Mouse (Mus musculus) embryo, embryonic 10.5 days (tissue): ENCODE measurements around the gene Arhgap5.

Experiments
- DNase-seq: peaks from one replicate; pipeline ENCODE4 v3.0.0-alpha.2; 2015; ENCODE audit warnings: low spot score

The Arhgap5 gene

DNA sequence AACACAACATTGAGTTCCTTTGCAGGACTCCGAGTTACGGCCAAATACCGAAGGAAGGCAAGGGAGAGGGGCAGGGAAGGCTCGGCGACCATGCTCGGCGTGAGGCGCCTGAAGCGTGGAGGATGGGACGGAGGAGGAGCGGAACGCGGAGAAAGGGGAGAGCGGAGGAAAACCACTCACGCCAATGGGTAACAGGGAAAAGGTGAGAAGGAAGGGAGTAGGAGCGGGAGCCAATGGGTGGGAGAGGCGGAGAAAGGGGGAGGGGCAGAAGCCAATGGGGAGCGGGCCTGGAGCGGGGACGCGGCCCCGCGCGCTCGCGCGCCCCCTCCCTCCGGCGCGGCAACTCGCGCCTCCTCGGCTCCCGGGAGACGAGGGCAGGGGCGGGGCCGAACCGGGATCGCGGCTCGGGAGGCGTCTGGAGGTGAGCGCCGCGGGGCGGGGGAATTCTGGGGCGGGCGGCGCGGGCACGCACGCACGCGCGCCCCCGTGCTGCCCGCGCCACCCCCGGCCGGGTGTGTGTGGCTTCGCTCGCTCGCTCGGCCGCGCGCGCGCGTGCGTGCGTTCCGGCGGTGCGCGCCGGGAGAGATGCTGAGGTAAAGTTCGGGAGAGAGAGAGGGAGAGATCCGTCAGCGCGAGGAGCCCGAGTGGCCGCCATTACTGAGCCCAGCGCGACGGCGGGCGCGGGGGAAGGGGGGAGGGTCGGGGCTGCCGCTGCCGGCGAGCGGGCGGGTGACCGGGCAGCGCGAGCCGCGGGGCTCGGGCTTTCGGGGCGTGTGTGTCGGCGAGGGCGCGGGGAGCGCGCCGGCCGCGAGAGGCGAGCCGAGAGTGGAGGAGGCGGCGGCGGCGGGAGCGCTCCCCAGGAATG lies at the start of gene Arhgap5:
Gene Arhgap5, plus strand, starts transcription at position 517 of the 865 bp plus-strand sequence.
- peak; percentile 97 for DNase-seq

DNA sequence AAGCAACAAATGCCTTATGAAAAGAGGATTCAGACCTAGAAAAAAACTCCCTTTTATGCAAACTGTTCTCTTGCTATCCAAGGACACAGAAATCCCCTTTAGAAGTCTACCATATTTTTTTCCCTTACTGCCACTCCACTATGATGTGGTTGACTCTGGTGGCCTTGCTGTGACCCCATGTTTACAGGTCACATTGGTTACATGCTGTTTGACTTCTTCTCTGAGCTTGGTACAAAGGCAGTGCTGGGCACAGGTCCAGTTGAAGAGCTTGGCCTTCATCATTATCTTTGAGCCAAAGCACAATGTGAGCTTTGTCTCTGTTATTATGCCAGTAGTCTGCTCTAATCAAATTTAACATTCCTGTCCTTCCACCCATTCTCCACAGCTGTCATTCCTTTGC lies 39.2 kb upstream of the Arhgap5 start:
- no peak for DNase-seq

DNA sequence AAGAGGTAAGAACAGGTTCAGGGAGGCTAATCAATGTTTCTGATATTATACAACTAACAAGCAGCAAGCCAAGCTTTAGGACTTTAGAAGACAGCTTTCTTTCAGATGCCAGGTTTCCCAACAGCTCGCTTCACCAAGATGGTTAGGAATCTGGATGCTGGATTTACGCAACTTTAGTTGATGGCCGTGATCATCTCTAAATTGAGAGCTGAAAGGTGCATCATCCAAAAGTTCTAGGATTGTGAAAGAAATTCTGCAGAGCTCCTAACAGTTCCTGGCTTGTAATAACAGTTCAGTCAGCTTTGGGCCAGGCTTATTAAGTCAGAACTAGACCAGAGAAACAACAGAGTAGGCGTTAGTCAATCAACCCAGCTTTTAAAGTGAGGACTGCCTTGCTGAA lies 32.2 kb upstream of the Arhgap5 start:
- DNase-seq: no peak

DNA sequence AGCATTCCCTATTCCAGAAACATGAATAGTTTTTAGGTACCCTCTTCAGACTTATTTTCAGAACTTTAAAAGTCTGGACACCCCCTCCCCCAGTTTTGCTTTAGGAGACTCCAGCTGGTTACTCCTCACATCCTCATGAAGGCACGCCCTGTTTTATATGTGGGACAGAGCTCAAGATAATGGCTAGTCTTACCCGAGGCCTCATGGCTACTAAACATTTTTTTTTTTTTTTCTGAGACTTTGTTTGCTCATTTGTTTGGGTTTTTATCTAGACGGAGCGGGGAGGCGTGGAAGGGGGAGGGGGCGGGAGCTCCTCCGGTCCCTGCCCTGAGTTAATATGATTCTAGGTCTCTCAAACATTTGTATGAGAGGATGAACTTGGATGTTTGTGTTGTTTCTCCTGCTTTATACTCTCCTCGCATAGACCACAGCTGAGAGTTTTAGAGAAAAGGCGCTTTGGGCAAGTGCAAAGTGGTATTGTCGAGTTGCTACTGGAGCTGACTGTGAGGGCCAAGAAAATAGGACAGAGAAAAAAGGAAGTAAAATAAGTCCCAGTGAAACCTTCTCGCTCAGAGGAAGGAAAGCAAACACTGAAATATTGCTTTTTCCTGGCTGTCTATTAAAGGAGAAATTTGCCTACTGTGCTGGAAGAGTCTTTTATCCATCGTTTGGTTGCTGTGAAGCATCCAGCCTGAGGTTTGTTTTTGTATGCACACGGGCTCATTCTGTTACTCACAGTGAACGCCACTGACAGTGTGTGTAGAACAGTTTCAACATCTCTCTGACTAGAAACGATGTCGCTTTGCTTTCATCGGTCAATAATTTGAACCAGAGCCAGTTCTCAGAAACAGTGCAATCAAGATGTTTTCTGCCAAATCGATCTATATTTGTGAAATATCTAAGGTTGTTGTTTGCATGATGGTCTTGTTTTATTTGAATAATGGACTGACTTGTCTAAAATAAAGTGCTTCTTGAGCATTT lies 29.5 kb upstream of the Arhgap5 start:
- peak; percentile 17 for DNase-seq

DNA sequence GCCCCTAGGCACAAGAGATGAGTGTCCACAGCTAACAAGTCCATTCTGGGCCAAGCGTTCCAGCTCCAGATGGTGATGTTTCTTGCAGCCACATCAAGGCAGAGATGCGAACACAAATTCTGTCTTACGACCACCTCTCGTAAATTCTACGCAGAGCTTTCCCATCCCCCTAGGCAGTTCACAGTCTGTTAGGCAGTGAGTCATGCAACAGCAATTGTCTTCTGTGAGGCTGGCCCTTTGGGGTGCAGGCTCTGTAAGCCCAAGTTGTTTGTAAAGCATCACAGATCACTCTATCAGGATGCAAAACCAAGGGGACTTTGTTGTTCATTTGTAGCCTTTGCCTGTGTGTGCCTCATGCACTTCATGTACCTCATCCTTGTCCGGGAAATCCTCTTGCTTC lies 27.7 kb upstream of the Arhgap5 start:
- peak; percentile 9 for DNase-seq

DNA sequence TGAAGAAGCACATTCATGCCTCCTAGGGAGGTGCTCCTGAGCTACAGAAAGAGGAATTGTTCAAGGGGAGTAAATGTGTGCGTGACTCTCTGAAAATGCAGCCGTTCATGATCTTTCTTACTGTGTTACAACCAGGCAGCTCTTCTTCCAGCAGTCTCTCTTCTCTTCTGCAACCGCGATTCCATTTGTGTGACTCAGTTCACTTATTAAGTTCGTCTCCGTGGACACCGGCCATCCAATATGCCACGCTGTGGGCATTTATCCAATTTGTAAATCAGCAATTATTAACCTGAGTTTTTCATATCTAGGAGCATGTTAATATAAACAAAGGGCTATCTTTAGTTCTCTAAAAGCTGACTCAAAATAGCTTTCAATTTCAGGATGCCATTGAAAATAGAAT lies 25.2 kb upstream of the Arhgap5 start:
- DNase-seq: no peak

DNA sequence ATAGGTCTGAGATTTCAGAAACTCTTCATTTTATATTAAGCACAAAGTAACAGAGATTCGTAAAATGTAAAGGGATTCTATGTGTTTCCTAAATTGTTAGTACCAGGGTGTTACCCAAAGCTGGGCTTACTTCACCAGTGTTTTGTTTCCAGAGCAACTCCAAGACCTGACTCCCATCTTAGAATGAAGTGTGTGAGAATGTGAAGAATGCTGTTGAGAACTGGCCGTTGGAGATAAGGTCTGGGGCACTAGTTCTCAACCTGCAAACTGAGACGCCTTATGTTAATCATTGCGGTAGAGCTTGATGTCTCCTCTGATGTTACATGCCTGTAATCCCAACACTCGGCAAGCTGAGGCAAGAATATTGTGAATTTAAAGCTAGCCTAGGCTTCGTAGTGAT lies 24.4 kb upstream of the Arhgap5 start:
- DNase-seq: no peak

DNA sequence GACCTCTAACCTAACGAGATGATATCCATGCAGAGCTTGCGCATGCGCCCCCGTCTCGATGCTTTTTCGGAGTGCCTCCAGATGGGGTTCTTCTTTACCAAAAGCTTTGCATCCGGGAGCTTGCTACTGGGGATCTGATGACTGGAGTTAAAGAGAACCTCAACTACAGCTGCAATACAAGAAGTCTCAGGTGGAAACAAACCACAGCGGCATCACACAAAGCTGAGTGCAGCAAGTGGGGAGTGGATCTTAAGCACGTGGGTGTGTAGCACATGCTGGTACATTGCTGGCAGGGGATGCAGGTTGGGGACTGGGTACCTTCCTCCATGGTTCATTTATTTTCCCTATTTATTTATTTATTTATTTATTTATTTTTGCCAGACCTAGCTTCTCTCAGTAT lies 22.9 kb upstream of the Arhgap5 start:
- DNase-seq: no peak

DNA sequence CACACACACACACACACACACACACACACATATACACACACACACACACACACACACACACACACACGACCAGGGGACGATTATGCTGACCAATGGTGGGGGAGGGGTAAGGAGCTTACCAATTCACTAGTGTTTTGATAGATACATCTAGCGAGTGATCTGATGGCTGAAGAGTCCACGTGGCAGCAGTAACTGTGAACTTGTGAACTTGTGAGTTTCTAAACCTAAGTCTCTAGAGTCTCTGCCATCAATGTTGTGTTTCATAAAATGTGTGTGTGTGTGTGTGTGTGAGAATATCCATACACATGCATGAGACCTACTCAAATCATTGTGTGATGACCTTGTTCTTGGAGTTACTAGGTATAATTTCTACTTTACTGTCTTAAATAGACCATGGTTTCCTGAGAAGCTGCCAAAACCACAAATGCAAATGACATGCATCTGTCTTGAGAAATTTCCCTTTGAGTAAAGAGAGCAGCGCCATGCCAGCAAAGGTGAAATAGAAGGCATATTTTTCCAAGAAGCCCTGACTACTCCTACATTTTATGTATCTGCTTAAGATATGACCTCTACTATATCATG lies 21.7 kb upstream of the Arhgap5 start:
- no peak for DNase-seq

DNA sequence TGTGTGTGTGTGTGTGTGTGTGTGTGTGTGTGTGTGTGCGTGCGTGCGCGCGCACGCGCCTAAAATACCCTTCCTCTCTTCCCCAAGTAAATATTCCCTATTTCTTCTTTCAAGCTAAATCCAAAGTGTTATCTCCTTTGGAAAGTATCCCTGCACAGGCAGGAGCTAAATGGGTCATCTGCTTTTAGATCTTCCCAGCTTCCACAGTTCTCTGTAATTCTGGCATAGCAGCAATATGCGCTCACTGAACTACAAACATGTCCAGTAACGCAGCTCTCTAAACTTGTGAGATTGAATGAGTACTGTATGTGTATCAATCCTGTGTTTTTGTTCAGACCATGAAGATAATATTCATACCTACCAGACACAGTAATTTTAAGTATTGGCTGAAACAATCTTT lies 20.6 kb upstream of the Arhgap5 start:
- DNase-seq: no peak

DNA sequence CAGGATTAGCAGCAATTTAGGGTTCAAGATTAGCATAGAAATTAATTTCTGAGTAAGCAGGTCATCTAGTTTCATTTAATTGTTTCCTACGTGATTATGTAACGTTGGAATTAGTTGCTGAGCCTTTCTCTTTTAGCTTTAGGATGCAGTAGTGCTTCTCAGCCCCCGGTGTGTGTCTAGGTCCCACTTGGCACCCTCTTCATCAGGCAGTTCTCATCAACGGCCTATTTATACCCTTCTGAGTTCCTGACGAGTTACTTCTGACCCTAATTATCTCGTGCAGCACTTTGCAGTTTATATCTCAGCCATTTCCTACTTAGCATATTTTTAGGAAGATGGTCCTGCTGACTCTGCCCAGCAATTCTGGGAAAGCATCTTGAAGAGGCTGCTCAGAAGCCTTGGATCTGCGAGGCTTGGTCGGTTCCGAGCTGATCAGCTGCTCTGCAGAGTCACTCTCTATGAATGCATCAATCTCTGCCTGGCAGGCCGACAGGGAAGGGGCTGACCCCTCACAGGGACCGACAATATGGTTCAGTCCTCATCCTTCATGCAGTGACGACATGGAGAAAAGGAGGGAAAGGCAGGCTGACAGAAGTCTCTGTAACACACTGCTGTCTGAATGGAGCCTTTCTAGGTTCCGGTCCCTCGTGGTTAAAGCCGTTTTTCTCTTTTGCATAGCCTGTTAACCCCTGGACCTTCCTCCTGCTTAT lies 15.4 kb upstream of the Arhgap5 start:
- DNase-seq: peak; percentile 55

DNA sequence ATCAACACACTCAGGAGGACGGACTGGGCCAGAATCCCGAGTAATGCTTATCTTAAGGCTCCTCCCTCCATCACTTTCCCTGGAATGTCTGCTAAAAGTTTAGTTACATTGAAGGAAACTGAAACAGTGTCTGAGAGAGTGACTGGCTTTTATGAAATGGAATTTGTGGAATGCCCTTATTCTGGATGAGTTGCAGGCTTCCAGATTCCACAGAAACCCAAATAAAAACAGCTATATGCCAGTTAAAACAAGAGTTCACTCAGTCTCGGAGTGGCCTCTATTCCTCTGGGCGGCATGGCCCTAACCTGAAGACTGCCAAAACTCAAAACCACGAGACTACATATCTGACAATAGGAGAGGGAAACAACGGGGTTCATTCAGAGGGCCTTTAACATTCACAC lies 10.5 kb upstream of the Arhgap5 start:
- peak; percentile 30 for DNase-seq

DNA sequence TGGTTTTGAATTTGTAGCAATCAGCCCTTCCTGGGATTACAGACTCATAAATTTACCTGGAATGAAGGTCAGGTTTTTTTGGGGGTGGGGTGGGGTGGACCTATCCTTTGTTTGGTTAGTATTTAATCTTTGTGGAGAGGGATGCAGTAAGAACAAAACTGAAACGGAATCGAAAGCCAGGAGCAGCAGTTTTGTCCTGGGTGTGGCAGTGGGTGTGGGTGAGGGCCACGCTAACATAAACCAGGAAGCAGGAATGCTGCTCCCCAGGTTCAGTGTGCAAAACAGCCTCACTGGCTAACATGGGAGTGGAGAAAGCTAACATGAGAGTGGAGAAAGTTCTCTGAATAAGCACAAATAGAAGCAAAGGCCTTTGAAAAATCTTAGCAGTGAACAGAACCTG lies 6.6 kb upstream of the Arhgap5 start:
- no peak for DNase-seq

DNA sequence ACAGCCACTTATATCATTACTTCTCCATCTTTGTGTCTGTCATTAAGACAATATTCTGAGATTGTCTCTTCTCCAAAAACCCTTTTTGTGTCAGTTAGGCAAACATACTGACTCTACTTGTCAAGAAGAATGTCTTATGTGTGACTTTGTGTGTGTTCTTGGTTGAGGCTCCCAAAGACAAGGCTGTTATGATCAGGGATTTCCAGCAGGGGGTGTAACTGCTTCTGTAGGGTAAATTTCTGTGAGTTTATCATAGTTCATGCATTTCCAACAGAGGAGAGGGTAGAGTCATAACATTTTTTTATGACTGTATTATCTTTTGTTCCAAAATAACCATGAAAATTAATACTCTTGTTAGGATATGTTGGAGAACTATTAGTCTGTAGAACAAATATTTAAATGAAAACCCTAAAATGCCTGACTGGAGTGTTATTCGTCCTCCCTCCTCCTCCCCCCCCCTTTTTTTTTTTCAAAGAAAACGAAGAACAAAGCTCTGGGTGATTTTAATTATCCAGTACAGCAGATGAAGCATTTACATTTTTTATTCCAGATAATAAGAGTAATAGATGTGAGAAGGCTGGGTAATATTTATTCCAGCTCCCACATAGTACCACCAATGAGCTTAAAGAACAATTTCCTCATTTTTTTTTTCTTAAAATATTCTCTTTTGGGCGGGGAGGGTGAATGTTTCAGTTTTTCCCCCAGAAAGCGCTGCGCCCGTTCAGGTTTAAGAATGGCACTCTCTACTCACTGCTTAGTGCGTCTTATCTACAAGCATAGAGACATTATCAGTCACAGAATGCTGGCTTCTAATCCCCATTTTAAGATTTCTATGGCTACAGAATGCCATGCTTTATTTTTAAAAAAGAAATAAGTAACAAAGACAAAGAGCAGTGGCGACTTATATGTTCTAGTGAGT lies 2.6 kb upstream of the Arhgap5 start:
- peak; percentile 63 for DNase-seq

DNA sequence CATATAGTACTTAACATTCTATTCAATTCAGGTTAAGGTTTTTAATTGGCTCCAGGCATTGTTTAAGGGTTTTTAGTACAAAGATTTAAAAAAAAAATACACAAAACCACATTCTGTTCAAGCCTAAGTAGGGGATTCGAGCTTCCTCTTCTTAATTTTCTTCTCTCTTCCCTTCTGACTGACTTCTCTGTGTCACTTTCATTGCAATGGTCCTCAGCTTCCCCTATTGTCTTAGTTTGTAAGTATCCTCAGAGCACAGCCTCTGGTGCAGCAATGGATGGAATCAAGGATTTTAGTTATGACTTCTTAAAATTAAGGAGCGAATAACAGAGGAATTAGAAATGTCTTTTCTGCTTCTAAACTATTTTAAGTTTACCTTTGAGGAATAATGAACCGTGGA lies 1.6 kb upstream of the Arhgap5 start:
- DNase-seq: peak; percentile 15

DNA sequence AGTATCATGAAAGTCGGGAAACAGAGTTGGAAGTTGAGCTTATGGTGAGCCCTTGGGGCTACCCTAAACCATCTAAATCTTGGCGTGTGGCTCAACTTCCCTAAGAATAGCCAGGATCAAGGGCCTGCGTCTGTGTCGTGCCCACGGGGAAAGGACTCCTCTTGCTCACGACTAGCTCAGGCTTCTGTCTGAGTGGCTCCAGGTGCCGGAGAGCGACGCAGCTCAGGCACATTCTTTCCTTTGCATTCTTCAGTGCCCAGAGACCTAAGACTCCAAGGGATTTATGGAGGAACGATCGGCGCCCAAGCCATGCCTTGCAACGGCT lies 679 bp upstream of the Arhgap5 start:
- no peak for DNase-seq

DNA sequence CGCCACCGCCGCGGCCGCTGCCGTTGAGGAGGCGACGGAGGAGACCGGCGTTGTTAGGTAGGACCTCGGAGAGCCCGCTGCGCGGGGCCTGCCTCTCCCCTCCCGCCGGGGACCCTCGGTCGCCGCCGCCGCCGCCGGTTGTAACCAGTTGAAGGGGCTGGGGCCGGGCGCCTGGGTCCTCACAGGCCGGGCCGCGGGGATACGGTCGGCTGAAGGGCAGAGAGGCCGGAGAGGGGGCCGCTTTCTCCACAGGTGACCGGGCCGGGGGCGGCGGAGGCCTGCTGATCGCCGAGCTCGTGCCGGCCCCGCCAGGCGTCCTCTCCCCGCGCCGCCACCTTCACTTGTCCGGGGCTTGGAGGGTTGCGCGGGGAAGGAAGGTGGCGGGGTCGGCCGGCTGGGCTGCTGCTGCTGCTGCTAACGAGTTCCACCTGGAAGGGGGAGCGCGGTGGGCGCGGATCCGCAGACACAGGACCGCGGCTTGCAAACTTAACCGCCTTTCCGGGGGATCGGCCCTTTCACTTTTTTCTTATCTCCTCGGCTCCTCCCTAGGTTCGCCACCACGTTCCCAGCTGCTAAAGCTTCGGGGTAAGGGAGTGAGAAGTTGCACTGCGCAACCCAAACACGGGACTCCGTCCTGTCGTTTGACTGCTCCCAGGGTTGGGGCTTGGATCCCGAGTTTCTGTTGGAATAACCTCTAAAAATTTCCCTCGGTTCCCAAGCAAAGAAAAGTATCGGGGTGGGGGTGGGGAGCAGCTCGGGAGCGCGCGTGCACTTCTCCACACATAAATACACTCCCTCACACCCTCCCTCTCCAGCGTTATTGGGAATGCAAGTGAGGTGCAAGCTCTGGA lies 784 bp downstream of the Arhgap5 start:
- DNase-seq: peak; percentile 70

DNA sequence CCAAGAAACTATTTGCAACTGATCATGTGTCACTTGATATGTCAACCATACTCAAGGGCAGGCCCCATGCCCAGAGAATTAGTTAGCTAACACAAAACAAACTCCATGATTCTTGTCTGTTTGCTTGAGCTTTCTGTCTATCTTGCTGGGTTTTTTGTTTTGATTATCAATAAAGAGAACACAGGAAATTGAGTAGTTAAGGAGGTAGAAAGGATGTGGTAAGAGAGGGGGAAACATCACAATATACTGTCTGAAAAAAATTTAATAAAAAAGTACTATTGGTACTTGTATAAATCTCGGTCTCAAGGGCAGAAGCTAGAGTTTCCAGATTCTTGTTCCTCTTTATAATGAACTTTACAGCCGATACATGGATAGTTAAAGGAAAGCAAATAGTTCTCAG lies 20.9 kb downstream of the Arhgap5 start:
- DNase-seq: no peak

DNA sequence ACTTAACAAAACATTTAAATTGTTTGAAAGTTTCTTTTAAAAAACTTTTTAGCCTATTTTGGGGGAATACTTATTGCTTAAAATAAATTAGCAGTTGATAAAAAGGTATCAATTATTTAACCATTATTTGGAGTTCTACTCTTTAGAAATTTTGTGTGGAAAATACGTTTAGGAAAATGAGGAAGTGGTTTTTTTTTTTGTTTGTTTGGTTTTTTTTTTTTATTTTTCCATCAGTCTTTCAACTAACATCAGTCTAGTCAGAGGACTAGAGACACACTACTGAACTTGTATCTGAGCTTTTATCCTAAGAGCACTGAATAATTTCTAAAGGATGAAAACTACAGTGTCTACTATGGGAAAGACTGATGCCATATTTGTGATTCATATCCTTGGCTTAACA lies 21.7 kb downstream of the Arhgap5 start:
- no peak for DNase-seq

DNA sequence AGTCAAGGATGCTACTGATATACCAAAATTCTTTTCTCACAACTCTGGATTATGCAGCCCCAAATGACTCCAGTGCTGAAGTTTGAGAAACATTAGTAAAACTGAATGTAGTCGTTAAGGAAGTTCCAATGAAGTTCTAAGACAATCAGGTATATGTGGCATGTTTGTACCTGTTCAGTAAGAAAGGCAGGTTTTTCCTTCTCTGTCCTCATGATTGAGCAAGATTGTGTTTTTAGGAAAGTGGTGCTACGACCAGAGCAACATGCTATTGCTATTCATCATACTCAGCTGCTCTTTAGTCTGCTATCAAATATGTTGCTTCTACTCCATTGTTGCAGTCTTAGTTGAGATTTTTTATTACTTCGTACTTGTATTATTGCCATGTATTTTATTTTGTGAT lies 26.0 kb downstream of the Arhgap5 start:
- DNase-seq: no peak
